Mouse (Mus musculus) stomach, postnatal 0 days (tissue): ENCODE data around the gene Tmem171.

Source experiments
- CTCF ChIP-seq: IDR thresholded peaks from 2 replicates; pipeline ENCODE4 v1.5.1; 2016; ENCODE audit warnings: antibody characterized with exemption, low read depth, mild to moderate bottlenecking, moderate library complexity
- EP300 ChIP-seq: optimal IDR thresholded peaks from 2 replicates; pipeline ENCODE3; 2016; ENCODE audit warnings: antibody characterized with exemption

- no peak for TF ChIP-seq CTCF
- TF ChIP-seq EP300 = no peak
Measured at GRCm38 (mm10) chr13:98733292-98733691, 38.7 kb upstream of the Tmem171 start.
